Mouse (Mus musculus): ENCODE data around the gene Olfr1377. TPM values are rescaled to one million over a fixed set of nuclear protein-coding genes. Genes with fewer than 3 reads are reported as not detected.
"Not testable (repeated sequence)": the region's sequence is repeated elsewhere in the genome, so short reads cannot be mapped to it uniquely, and the experiment has no call there.

The Olfr1377 gene
- polyA plus RNA-seq, 1 experiment from 2014 or later, result not detected

DNA sequence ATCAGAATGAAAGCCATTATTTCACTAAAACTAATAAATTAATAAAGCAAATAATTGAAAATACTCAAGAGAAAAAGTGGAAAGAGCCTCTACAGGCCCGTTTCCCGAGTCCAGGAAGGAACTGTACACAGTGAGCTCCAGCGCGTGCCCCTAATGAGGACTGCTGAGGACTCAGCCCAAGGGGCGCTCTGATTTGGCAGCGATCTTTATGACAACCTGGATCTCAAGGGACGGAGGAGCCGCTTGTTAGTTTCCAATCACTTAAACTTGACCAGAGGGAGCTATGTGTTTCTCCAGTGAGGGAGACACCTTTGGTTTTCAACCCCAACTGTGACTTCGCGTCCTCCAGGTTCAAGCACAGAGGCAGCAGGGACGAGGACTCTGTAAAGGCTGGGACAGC lies 15.5 kb upstream of the Olfr1377 start, which contains the start of gene Olfr1378:
TSS of gene Olfr1378 (plus strand) at position 301 of the 400 bp plus-strand sequence.
- Histone ChIP-seq H3K27ac (ENCODE audit: low read depth, low read length) (no peak within 1 kb of the TSS), H3K9ac (ENCODE audit: low read length) (no peak within 1 kb of the TSS), H3K4me2 (ENCODE audit: low read length) (no peak within 1 kb of the TSS), H3K9me3 (replicated peaks; ENCODE audit: control insufficient read depth, low read length) (no peaks in the 10 kb centered on the region), H3K36me3 (ENCODE audit: control insufficient read depth, insufficient read depth, low read length) (no peaks in the 10 kb centered on the region), H3K27me3 (replicated peaks; ENCODE audit: control insufficient read depth, insufficient read depth, low read length) (no peaks in the 10 kb centered on the region), H3K4me3 (ENCODE audit: low read depth, low read length) (no peak within 1 kb of the TSS), H3K4me1 (ENCODE audit: control insufficient read depth, insufficient read depth, low read length) (no peaks in the 10 kb centered on the region)
- ATAC-seq, result no peak
- no peak for DNase-seq (ENCODE audit: low spot score)
- WGBS, result 87% methylated on average over 11 of the region's 11 CpGs

DNA sequence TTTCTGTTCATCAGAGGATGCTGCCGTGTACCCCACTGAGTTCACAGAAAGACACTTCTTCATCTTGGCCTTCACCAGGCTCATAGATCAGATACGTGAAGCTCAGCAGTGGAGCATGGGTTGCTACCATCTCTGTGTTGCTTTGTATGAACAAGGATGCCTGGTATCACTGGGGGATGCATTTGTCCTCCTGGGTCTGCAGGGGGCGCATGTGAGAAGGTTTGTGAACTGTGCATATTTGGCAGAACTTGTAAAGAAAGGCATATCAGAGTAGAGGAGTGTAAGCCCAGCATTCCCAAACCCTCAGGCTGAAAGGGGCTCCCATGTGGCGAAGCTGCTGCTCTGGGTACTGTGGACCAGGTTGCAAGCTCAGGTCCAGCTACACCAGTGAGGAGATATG lies 4.6 kb upstream of the Olfr1377 start:
- Histone ChIP-seq H3K4me3 (ENCODE audit: low read depth, low read length) (no peak overlapping the region), H3K27ac (ENCODE audit: low read depth, low read length) (no peak overlapping the region), H3K27me3 (replicated peaks; ENCODE audit: control insufficient read depth, insufficient read depth, low read length) (no peaks in the 10 kb centered on the region), H3K9ac (ENCODE audit: low read length) (no peak overlapping the region), H3K9me3 (replicated peaks; ENCODE audit: control insufficient read depth, low read length) (no peaks in the 10 kb centered on the region), H3K4me1 (ENCODE audit: control insufficient read depth, insufficient read depth, low read length) (no peaks in the 10 kb centered on the region), H3K4me2 (ENCODE audit: low read length) (no peak overlapping the region), H3K36me3 (ENCODE audit: control insufficient read depth, insufficient read depth, low read length) (no peaks in the 10 kb centered on the region)
- DNase-seq (ENCODE audit: low spot score), result no peak
- ATAC-seq, result no peak
- 64% methylated on average over 4 of the region's 4 CpGs for WGBS

GRCm38 (mm10) chr11:51003296-51003695 lies 21.5 kb downstream of the Olfr1377 start, which contains the start of gene Olfr51:
Olfr51 (plus strand) TSS chr11:51003596.
- H3K4me1 ChIP-seq (ENCODE audit: control insufficient read depth, insufficient read depth, low read length), result no peaks in the 10 kb centered on the region
- no peak within 1 kb of the TSS for H3K27ac ChIP-seq (ENCODE audit: low read depth, low read length)
- no peak within 1 kb of the TSS for H3K9ac ChIP-seq (ENCODE audit: low read length)
- no peaks in the 10 kb centered on the region for H3K36me3 ChIP-seq (ENCODE audit: control insufficient read depth, insufficient read depth, low read length)
- H3K4me3 ChIP-seq (ENCODE audit: low read depth, low read length), result no peak within 1 kb of the TSS
- DNase-seq (ENCODE audit: low spot score), result no peak
- H3K4me2 ChIP-seq (ENCODE audit: low read length), result no peak within 1 kb of the TSS
- ATAC-seq, result no peak
- H3K9me3 ChIP-seq (replicated peaks; ENCODE audit: control insufficient read depth, low read length), result no peaks in the 10 kb centered on the region
- WGBS, result 84% methylated on average over 5 of the region's 5 CpGs
- no peaks in the 10 kb centered on the region for H3K27me3 ChIP-seq (replicated peaks; ENCODE audit: control insufficient read depth, insufficient read depth, low read length)

GRCm38 (mm10) chr11:51011821-51012220 lies 30.1 kb downstream of the Olfr1377 start:
- 67% methylated on average over 5 of the region's 5 CpGs for WGBS

DNA sequence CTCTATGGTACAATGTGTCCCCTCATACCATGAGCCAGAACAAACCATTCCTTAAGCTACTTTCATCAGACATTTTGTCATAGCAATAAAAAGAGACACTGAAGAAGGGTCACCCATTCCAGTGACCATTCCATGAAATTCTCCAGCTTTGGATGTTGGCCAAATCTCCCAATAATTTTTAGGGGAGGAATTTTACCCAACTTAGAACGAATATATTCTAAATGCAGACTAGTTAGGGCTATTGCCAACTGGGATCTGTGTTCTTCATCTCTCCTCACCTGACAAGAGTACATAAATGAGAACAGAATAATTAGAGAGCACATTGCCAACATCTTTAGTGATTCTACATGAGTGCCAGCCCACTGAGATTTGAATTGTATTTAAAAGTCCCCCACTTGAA lies 32.2 kb downstream of the Olfr1377 start, which contains the start of gene Olfr54:
TSS of gene Olfr54 (plus strand) at position 301 of the 400 bp plus-strand sequence.
- Histone ChIP-seq H3K27me3 (replicated peaks; ENCODE audit: control insufficient read depth, insufficient read depth, low read length) (no peaks in the 10 kb centered on the region), H3K36me3 (ENCODE audit: control insufficient read depth, insufficient read depth, low read length) (no peaks in the 10 kb centered on the region), H3K9me3 (replicated peaks; ENCODE audit: control insufficient read depth, low read length) (no peaks in the 10 kb centered on the region), H3K4me3 (ENCODE audit: low read depth, low read length) (no peak within 1 kb of the TSS), H3K4me1 (ENCODE audit: control insufficient read depth, insufficient read depth, low read length) (no peaks in the 10 kb centered on the region), H3K4me2 (ENCODE audit: low read length) (no peak within 1 kb of the TSS), H3K9ac (ENCODE audit: low read length) (no peak within 1 kb of the TSS), H3K27ac (ENCODE audit: low read depth, low read length) (no peak within 1 kb of the TSS)
- no peak for DNase-seq (ENCODE audit: low spot score)
- no peak for ATAC-seq
- WGBS, result 88% methylated on average over 1 of the region's 1 CpGs

More at GRCm38 (mm10) chr11:51011821-51012220, 30.1 kb downstream of the Olfr1377 start:
- DNase-seq (ENCODE audit: low spot score), result peak; percentile 1
- H3K9ac ChIP-seq (ENCODE audit: low read length), result no peak overlapping the region
- no peaks in the 10 kb centered on the region for H3K9me3 ChIP-seq (replicated peaks; ENCODE audit: control insufficient read depth, low read length)
- no peak overlapping the region for H3K4me2 ChIP-seq (ENCODE audit: low read length)
- H3K4me1 ChIP-seq (ENCODE audit: control insufficient read depth, insufficient read depth, low read length), result no peaks in the 10 kb centered on the region
- no peaks in the 10 kb centered on the region for H3K36me3 ChIP-seq (ENCODE audit: control insufficient read depth, insufficient read depth, low read length)
- no peak overlapping the region for H3K27ac ChIP-seq (ENCODE audit: low read depth, low read length)
- ATAC-seq, result no peak
- no peaks in the 10 kb centered on the region for H3K27me3 ChIP-seq (replicated peaks; ENCODE audit: control insufficient read depth, insufficient read depth, low read length)
- no peak overlapping the region for H3K4me3 ChIP-seq (ENCODE audit: low read depth, low read length)

DNA sequence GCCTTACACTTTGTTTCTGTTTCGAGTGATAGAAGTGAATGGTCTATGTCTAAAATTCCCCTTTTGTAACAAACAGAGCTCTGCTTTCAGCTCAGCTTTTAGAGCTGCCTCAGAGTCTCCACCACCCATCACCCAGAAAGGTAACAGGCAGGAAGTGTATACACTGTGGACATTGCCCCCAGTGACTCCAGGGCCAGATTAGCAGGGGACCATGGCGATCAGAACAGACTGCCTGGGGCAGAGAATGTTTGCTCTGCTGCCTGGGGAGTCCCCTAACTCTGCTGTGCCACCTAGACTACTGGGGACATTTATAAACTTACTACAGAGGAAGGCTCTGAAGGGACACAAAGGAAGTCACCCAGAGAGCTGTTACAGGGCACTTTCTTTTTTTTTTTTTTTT lies 34.6 kb downstream of the Olfr1377 start:
- Histone ChIP-seq H3K9me3 (replicated peaks; ENCODE audit: control insufficient read depth, low read length) (no peaks in the 10 kb centered on the region), H3K4me2 (ENCODE audit: low read length) (no peak overlapping the region), H3K36me3 (ENCODE audit: control insufficient read depth, insufficient read depth, low read length) (no peaks in the 10 kb centered on the region), H3K4me3 (ENCODE audit: low read depth, low read length) (no peak overlapping the region), H3K9ac (ENCODE audit: low read length) (no peak overlapping the region), H3K4me1 (ENCODE audit: control insufficient read depth, insufficient read depth, low read length) (no peaks in the 10 kb centered on the region), H3K27me3 (replicated peaks; ENCODE audit: control insufficient read depth, insufficient read depth, low read length) (no peaks in the 10 kb centered on the region), H3K27ac (ENCODE audit: low read depth, low read length) (no peak overlapping the region)
- ATAC-seq (no peak), DNase-seq (ENCODE audit: low spot score) (no peak)
- 40% methylated on average over 2 of the region's 2 CpGs for WGBS

- H3K9me3 ChIP-seq (replicated peaks; ENCODE audit: control insufficient read depth, low read length); H3K9ac ChIP-seq (ENCODE audit: low read length); ATAC-seq; H3K27me3 ChIP-seq (replicated peaks; ENCODE audit: control insufficient read depth, insufficient read depth, low read length); DNase-seq (ENCODE audit: low spot score); H3K4me1 ChIP-seq (ENCODE audit: control insufficient read depth, insufficient read depth, low read length); H3K4me2 ChIP-seq (ENCODE audit: low read length); H3K27ac ChIP-seq (ENCODE audit: low read depth, low read length); H3K4me3 ChIP-seq (ENCODE audit: low read depth, low read length); H3K36me3 ChIP-seq (ENCODE audit: control insufficient read depth, insufficient read depth, low read length): not testable (repeated sequence)
- WGBS, result 88% methylated on average over 10 of the region's 11 CpGs
Measured at GRCm38 (mm10) chr11:51026811-51027210, 45.0 kb downstream of the Olfr1377 start.

DNA sequence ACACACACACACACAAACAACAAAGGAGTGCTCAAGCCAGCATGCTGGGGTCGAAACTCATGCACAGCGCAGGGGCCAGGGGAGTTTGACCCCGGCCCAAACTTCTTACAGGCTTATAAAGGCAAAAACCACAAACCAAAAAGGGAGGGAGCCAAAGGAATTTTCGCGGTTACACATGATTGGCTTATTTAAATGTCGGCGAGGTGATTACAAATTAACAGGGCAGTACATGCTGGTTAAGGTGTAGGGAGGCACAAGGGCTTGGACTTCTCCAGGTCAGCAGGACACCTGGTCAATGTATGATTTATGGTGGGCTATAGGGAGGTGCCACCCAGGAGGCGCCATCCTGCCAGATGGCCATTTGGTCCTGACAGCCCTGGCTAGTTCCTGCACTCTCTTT lies 47.6 kb downstream of the Olfr1377 start:
- H3K27ac ChIP-seq (ENCODE audit: low read depth, low read length); H3K4me1 ChIP-seq (ENCODE audit: control insufficient read depth, insufficient read depth, low read length); H3K9ac ChIP-seq (ENCODE audit: low read length); H3K36me3 ChIP-seq (ENCODE audit: control insufficient read depth, insufficient read depth, low read length); H3K9me3 ChIP-seq (replicated peaks; ENCODE audit: control insufficient read depth, low read length); ATAC-seq; H3K4me3 ChIP-seq (ENCODE audit: low read depth, low read length); H3K4me2 ChIP-seq (ENCODE audit: low read length); DNase-seq (ENCODE audit: low spot score); H3K27me3 ChIP-seq (replicated peaks; ENCODE audit: control insufficient read depth, insufficient read depth, low read length): not testable (repeated sequence)
- WGBS, result 78% methylated on average over 8 of the region's 8 CpGs

DNA sequence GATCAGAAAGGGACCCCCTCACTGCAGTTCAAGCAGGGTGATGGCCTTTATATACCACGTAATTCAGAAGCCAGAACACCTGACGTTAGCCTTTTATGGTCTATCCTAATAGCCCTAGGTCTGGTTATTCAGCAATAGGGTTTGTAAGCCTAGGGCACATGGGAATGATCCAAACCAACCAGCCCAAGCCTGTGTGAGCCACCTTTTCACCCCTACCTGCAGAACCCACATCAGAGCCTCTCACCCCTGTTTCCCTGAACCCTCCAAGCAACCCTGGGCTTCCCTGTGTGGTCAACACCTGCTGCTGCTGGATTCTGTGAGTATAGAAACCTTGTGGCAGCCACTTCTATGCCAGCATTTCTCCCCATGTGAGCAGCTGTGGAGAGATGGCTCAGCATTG lies 48.5 kb downstream of the Olfr1377 start:
- Histone ChIP-seq H3K4me3 (ENCODE audit: low read depth, low read length) (no peak overlapping the region), H3K36me3 (ENCODE audit: control insufficient read depth, insufficient read depth, low read length) (no peaks in the 10 kb centered on the region), H3K9me3 (replicated peaks; ENCODE audit: control insufficient read depth, low read length) (no peaks in the 10 kb centered on the region), H3K4me2 (ENCODE audit: low read length) (no peak overlapping the region), H3K27ac (ENCODE audit: low read depth, low read length) (no peak overlapping the region), H3K9ac (ENCODE audit: low read length) (no peak overlapping the region), H3K27me3 (replicated peaks; ENCODE audit: control insufficient read depth, insufficient read depth, low read length) (no peaks in the 10 kb centered on the region), H3K4me1 (ENCODE audit: control insufficient read depth, insufficient read depth, low read length) (no peaks in the 10 kb centered on the region)
- ATAC-seq (no peak), DNase-seq (ENCODE audit: low spot score) (no peak)
- 75% methylated on average over 2 of the region's 2 CpGs for WGBS

All from forebrain, embryonic 14.5 days (tissue).